Mouse (Mus musculus): Measurements from ENCODE around the gene Zfp488.
A peak's percentile ranks its signal among the peaks of the same experiment; 100 is the strongest.

Gene Zfp488

DNA sequence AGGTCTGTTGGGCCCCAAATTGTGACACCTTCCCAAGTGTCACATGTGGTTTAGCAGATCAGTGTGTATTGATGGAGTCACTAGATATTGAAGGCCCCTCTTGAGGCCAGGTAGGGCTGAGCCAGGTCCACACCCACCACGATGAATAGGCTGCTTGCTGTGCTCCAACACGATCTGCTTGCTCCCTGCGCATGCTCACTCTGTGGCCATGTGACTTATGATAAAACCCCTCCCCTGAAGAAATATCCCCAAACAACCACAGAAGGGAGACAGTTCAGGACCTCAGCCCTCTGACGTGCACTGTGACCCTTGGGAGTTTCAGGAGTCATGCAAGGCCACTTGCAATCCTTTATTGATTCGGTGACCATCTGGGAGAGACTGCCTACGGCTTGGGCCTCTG is 32.4 kb downstream of the Zfp488 start:
- DNase-seq (ENCODE audit: low spot score in 2 of 2): no peak

DNA sequence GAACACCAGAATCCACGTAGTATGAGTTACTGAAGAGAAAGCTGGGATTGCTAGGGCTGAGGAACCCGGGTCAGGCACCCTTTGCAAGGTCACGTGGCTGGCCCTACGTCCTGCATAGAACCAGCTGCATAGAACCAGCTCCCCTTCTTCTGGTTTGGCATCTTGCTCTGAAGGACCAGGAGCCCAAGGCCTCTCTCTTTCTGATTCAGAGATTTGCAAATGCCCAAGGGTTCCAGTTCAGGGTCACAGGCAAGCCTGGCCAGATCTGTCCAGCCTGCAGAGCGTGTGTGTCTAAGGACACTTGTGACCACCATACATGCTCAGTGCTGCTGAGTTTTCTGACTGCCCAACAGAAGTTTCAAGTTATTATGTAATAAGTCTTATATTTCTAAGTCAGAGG is 36.3 kb downstream of the Zfp488 start:
- no peak for DNase-seq (ENCODE audit: low spot score in 2 of 2)

DNA sequence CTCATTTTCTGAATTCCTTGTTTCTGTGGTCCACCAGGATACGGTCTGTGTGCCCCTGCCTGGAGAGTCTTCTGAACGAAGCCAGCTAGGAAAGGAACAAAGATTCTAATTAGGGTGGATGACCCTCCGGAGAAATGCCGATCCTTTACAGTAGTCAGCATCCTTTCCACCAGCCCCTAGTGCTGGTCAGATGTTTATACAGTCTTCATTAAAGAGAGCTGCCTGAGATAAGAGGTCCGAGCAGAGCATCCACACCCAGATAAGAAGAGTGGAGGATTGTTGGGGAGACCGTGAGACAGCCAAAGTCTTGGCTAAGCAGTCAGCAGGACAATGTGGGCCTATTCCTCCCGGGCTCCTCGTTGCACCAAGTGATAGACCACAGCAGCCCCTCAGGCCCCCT is 37.8 kb downstream of the Zfp488 start, which contains the start of gene Gdf2:
Gene Gdf2 (plus strand): TSS at position 301 of the 400 bp plus-strand sequence.
- no peak for DNase-seq (ENCODE audit: low spot score in 2 of 2)

DNA sequence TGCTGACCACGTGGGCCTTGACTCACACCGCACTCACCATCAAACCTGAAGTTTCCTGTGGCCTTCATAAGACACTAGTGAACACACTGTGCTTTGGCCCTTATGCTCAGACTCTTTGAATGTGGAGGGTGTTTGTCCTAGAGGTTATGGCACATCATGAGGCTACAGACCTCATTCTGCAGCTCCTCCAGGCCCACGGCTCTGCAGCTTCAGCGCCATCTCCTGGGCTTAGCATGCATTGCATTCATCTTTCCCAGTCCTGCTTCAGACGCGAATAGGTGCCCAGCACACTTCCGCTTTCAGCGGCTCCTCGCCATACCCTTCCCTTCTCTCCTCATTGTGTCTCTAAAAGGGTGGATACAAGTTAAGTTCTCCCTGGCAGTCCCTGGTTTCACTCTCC is 39.4 kb downstream of the Zfp488 start:
- DNase-seq (ENCODE audit: low spot score in 2 of 2): peak; percentile 33 to 52

DNA sequence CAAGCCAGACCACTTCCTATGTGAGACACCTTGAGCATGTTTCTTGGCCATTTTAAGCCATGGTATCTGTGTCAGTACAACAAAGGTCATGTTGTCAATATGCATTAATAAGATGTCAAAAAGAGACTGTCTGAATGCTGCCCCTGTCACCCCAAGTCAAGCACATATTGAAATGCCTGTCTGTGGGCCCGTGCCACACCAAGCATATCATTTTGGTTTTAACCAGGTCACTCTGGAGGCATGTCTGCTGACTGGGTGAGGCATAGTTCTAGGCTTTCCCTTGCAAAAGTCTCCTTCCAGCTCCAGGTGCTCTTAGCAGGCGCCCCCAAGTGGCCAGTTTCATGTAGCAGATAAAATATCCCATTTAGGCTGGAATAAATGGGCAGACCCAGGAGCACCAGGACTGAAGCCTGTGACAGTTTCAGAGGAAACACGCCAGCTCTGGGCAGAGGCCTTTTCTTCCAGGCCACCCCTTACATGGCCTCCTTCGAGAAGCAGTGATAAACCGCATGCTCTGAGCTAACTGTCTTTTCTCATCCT is 44.7 kb downstream of the Zfp488 start:
- DNase-seq (ENCODE audit: low spot score in 2 of 2): peak in 1 of 2 experiments; percentile 32

DNA sequence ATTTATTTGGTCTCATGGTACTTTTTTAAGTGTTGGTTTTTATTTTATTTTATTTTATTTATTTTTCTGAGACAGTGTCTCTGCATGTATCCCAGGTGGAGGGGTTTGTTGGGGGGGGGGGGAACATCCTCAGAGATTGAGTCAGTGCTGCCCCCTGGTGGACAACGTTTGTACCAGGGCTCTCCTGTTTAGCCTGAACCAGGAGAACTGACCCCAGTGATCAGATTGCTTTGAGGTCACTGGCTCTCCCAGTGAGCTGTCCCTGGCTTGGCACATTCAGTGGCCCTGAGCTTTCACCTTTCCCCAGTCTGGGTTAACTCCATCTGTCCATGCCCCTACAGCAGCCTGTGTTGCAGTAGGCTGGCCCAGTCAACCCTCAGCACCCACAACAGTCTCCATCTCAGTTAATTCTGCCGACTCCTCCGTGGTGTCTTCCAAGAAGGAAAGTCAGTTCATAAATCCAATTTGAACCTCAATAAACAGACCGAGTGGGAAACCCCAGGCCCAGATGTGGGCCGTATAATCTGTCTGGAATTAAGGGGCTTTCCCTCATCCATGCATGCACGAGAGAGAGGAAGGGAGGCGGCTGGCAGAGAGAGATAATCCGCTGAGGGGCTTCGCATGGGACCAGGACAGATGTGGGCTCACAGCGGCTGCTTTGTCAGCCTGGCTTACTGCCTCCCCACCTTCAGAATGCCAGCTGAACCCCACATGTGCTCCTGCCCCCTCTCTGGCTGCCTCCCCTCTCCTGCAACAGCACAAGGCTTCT is 45.4 kb downstream of the Zfp488 start:
- DNase-seq (ENCODE audit: low spot score in 2 of 2): peak in 1 of 2 experiments; percentile 49

DNA sequence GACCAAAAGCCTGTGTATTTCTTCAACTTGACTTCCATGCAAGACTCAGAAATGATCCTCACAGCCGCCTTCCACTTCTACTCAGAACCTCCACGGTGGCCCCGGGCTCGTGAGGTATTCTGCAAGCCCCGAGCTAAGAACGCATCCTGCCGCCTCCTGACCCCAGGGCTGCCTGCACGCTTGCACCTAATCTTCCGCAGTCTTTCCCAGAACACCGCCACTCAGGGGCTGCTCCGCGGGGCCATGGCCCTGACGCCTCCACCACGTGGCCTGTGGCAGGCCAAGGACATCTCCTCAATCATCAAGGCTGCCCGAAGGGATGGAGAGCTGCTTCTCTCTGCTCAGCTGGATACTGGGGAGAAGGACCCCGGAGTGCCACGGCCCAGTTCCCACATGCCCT is 46.7 kb downstream of the Zfp488 start:
- DNase-seq (ENCODE audit: low spot score in 2 of 2): no peak

DNA sequence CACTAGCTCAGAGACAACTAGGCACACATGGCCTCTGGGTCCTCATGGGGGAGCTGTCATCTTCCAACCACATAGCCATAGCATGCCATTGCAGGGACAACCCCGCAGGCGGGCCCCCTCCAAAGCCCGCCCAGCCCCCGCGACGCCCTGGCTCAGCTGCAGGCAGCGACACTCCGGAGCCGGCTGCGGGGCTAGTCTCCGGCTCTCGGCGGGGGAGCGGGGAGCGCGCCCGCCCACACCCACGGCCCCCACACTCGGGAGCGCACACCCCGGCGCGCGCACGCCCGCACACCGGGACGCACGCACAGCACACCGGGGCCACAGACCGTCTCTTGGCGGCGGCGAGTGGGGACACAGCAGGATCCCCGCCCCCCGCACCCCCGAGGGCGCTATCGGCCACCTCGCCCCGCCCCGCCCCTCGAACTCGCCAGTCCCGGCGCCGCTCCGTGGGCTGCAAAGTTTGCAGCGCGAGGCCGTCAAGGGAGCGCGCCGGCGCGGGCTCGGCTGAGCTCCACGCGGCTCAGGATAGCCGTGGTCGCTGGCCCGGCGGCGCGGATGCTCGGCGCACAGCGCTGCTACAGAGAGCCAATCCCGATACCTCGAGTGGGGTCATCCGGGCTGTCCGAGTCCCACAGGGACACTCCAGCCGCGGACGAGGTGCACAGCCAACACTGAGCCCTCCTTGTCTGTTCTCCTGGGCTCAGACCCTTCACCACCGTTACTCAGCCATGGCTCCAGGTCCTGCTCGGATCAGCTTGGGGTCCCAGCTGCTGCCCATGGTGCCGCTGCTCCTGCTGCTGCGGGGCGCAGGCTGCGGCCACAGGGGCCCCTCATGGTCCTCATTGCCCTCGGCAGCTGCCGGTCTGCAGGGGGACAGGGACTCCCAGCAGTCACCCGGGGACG is 55.1 kb downstream of the Zfp488 start, which contains the start of gene Gdf10:
Gene Gdf10 (plus strand): TSS at position 420 of the 903 bp plus-strand sequence.
- peak in 1 of 2 experiments; percentile 19 for DNase-seq (ENCODE audit: low spot score in 2 of 2)

DNA sequence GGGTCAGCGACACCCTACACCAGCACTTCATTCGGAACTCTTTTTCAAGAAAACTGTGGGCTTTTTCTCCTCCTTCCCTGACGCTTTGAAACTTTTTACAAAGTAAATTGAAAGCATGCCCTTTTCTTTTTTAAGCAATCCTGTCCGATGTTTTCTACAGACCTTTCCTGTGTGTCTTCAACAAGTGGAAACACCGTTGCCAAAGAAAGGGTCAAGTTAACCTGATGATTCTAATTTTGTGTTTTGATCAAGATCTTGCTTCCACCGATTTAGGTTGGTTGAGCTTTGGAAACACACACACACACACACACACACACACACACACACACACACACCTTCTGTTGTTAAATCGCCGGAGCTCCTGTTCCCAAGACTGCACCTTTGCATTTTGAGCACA is 55.8 kb downstream of the Zfp488 start:
- DNase-seq (ENCODE audit: low spot score in 2 of 2): no peak

DNA sequence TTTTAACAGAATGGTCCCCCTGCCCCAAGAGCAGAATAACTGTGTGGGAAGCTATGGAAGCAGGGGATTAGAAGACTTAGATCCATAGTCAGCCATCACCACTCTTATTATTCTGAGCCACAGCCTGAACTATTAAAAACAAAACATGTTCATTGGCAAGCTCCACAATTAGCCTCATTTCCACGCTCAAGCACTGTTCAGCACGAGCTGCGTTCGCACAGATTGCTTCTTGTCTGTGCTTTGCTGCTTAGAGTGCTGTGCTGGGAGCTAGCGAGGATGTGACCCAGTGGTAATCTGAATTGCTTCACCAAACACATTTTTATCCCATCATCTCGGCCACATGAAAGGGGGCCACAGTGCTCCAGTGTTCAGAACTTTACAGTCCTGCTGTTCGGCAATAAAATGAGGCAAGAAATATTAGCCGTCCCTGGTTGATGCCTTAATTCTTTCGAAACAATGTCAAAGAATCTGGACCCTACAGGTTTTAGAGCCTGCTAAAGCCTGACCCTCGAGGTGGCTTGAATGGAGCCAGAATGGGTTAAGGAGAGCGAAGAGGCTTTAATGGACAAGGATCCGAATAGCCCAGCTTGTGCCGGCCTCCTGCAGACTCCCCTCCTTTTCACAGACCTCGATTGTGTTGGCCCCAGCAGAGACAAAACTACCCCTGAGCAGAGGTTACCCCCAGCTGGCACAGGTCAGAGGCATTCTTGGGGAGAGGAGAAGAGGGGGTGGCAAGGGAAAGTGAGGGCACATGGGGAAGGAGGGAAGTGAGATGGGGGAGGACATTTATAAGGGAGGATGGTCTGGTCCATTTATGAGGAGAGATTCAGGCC is 57.6 kb downstream of the Zfp488 start:
- no peak for DNase-seq (ENCODE audit: low spot score in 2 of 2)
